Mouse (Mus musculus) cerebellum, adult 2 months (tissue): ENCODE results near the gene Trem3. TPM values are rescaled to one million over a fixed set of nuclear protein-coding genes. Genes with fewer than 3 reads are reported as not detected.

Source experiments
- DNase-seq, 2 experiments: peaks; one replicate each; pipeline ENCODE4 v3.0.0; 2021
- H3K27ac ChIP-seq: fragments of 200-500 bp; 2 replicates; pipeline ENCODE4 v1.5.1; 2012; ENCODE audit warnings: low read length, control low read depth, inconsistent platforms; ENCODE audit not compliant: insufficient read depth
- H3K27me3 ChIP-seq: fragments of 200-500 bp; 2 replicates; pipeline ENCODE4 v1.6.1; 2012; ENCODE audit warnings: inconsistent platforms, mild to moderate bottlenecking, low read length, moderate library complexity; ENCODE audit not compliant: control insufficient read depth, insufficient read depth
- H3K4me1 ChIP-seq: fragments of 200-500 bp; 2 replicates; pipeline ENCODE4 v1.6.1; 2011; ENCODE audit warnings: low read length; ENCODE audit not compliant: control insufficient read depth, insufficient read depth
- H3K4me3 ChIP-seq: fragments of 200-500 bp; replicated peaks from 2 replicates; pipeline ENCODE3; 2011; ENCODE audit warnings: mild to moderate bottlenecking, low read depth, low read length, control low read depth; ENCODE audit not compliant: insufficient read depth
- CTCF ChIP-seq: fragments of 200-500 bp; IDR thresholded peaks from 2 replicates; pipeline ENCODE4 v1.5.1; 2011; ENCODE audit warnings: low read depth, mild to moderate bottlenecking, control low read depth, low read length, moderate library complexity, borderline replicate concordance; ENCODE audit not compliant: insufficient read depth
- POLR2A ChIP-seq: fragments of 200-500 bp; IDR thresholded peaks from 2 replicates; pipeline ENCODE4 v1.6.1; 2011; ENCODE audit warnings: low read length, control low read depth, borderline replicate concordance; ENCODE audit not compliant: insufficient read depth
- WGBS: fragments of 180-500 bp; shearing (Covaris S2); methylation state at CpG from one replicate; pipeline ENCODE4 v1.1.7; 2018; 5-methylcytosine and 5-hydroxymethylcytosine counted together
- polyA plus RNA-seq: library from polyadenylated mRNA; depleted of rRNA; stranded (reverse); fragments of >200 nt; gene quantifications from 2 replicates; pipeline ENCODE4 v1.2.3, GENCODE M21; 2012; rRNA removed

Gene Trem3
- polyA plus RNA-seq, 1 experiment: not detected

- Histone ChIP-seq H3K27ac (no peak overlapping the region), H3K4me3 (no peak overlapping the region), H3K4me1 (no peaks in the 10 kb centered on the region), H3K27me3 (no peaks in the 10 kb centered on the region)
- TF ChIP-seq POLR2A (no peak), CTCF (no peak)
- DNase-seq: no peak
- WGBS: 77% methylated on average over 5 of the region's 5 CpGs
Measured at GRCm38 (mm10) chr17:48293500-48294194, 46.1 kb downstream of the Trem3 start.

GRCm38 (mm10) chr17:48299203-48299602, 51.6 kb downstream of the Trem3 start, which contains the start of gene Treml2:
TSS of gene Treml2 (plus strand) at chr17:48299498.
- Histone ChIP-seq H3K27me3 (no peaks in the 10 kb centered on the region), H3K4me3 (no peak within 1 kb of the TSS), H3K27ac (no peak within 1 kb of the TSS), H3K4me1 (no peaks in the 10 kb centered on the region)
- 36% methylated on average over 3 of the region's 4 CpGs for WGBS
- TF ChIP-seq POLR2A (no peak), CTCF (no peak)
- DNase-seq: no peak

GRCm38 (mm10) chr17:48299756-48300155, 52.2 kb downstream of the Trem3 start:
- TF ChIP-seq POLR2A (no peak), CTCF (no peak)
- Histone ChIP-seq H3K27ac (no peak overlapping the region), H3K4me3 (no peak overlapping the region), H3K4me1 (no peaks in the 10 kb centered on the region), H3K27me3 (no peaks in the 10 kb centered on the region)
- WGBS: 58% methylated on average over 7 of the region's 7 CpGs
- no peak for DNase-seq

- DNase-seq: no peak
- 73% methylated on average over 7 of the region's 7 CpGs for WGBS
- H3K4me3 ChIP-seq: no peak overlapping the region
Measured at GRCm38 (mm10) chr17:48300199-48300598, 52.6 kb downstream of the Trem3 start.

GRCm38 (mm10) chr17:48300861-48301260, 53.3 kb downstream of the Trem3 start:
- TF ChIP-seq POLR2A: no peak
- no peak for TF ChIP-seq CTCF
- Histone ChIP-seq H3K27me3 (no peaks in the 10 kb centered on the region), H3K27ac (no peak overlapping the region), H3K4me3 (no peak overlapping the region), H3K4me1 (no peaks in the 10 kb centered on the region)
- no peak for DNase-seq
- 73% methylated on average over 9 of the region's 9 CpGs for WGBS

More at GRCm38 (mm10) chr17:48300199-48300598, 52.6 kb downstream of the Trem3 start:
- Histone ChIP-seq H3K27ac (no peak overlapping the region), H3K4me1 (no peaks in the 10 kb centered on the region), H3K27me3 (no peaks in the 10 kb centered on the region)
- TF ChIP-seq POLR2A: no peak
- no peak for TF ChIP-seq CTCF

GRCm38 (mm10) chr17:48301792-48302191, 54.2 kb downstream of the Trem3 start:
- TF ChIP-seq POLR2A: no peak
- no peak for TF ChIP-seq CTCF
- Histone ChIP-seq H3K4me3 (no peak overlapping the region), H3K4me1 (no peaks in the 10 kb centered on the region), H3K27me3 (no peaks in the 10 kb centered on the region), H3K27ac (no peak overlapping the region)
- no peak for DNase-seq
- WGBS: 85% methylated on average over 5 of the region's 5 CpGs

Other genes starting within 250 kb of the Trem3 start
- gene 1700122O11Rik, start 209.5 kb upstream of the Trem3 start, polyA plus RNA-seq: not detected in 2 replicates
- 0.13 TPM in 2 replicates for gene 1700067P10Rik, start 158.5 kb upstream of the Trem3 start, polyA plus RNA-seq
- not detected in 2 replicates for gene 9830107B12Rik, start 101.5 kb upstream of the Trem3 start, polyA plus RNA-seq
- 0.07 TPM in 1 of 2 replicates, not detected in the other for gene A530064D06Rik, start 80.5 kb upstream of the Trem3 start, polyA plus RNA-seq
- 0.03 and 0.05 TPM in 2 replicates for gene Trem1, start 15.0 kb upstream of the Trem3 start, polyA plus RNA-seq
- gene Treml4, start 16.5 kb downstream of the Trem3 start, polyA plus RNA-seq: 0.21 TPM in 1 of 2 replicates, not detected in the other
- 0.25 TPM in 2 replicates for gene Treml2, start 51.7 kb downstream of the Trem3 start, polyA plus RNA-seq
- 0.02 and 0.11 TPM in 2 replicates for gene B430306N03Rik, start 68.4 kb downstream of the Trem3 start, polyA plus RNA-seq
- gene Trem2, start 98.6 kb downstream of the Trem3 start, polyA plus RNA-seq: 8.6 and 12.2 TPM in 2 replicates
- gene Treml1, start 112.1 kb downstream of the Trem3 start, polyA plus RNA-seq: 0.11 and 0.27 TPM in 2 replicates
- gene Nfya, start 162.1 kb downstream of the Trem3 start, polyA plus RNA-seq: 20.3 and 28.1 TPM in 2 replicates
- gene Oard1, start 162.2 kb downstream of the Trem3 start, polyA plus RNA-seq: 27.4 and 27.6 TPM in 2 replicates
- gene Apobec2, start 185.2 kb downstream of the Trem3 start, polyA plus RNA-seq: 0.21 and 0.28 TPM in 2 replicates
- gene Tspo2, start 203.7 kb downstream of the Trem3 start, polyA plus RNA-seq: 0.43 and 0.60 TPM in 2 replicates
- 0.16 and 0.19 TPM in 2 replicates for gene Unc5cl, start 207.1 kb downstream of the Trem3 start, polyA plus RNA-seq